Mouse (Mus musculus) regulatory T cell (primary cell): Measurements from ENCODE around the gene Gm15155.
"Not testable (repeated sequence)": the region's sequence is repeated elsewhere in the genome, so short reads cannot be mapped to it uniquely, and the experiment has no call there.

ENCODE experiments used
- in situ Hi-C: fragments of 300-600 bp; cut with MboI, MseI; formaldehyde crosslinking; loops from one replicate; pipeline ENCODE4 v1.15.1; 2025; ENCODE audit warnings: high pct_unique_total_duplicates

Gm15155 gene

DNA sequence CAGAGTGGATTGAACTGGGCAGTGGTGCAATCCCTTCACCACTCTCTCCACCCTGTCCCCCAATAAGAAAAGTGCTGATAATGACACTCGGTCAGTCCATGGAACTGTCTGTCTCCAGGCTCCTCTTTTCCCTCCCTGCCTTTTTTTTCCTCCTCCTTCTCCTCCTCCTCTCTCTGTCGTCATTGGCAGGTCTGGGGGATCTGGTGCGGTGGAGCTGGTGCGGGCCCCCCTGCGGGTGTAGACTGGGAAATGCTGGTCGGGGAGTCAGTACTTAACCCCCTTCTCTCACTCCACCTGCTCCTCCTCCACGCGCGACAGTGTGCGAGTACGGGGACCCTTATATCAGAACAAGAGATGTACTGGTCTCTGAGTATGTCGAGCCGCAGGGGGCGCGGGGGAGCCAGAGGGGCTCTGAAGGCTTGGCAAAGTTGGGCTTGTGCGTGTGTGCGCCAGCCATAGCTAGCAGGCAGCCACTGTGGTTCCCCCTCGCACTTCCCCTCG is at the start of gene Gm15155:
Gene Gm15155 (plus strand): TSS at position 401 of the 501 bp plus-strand sequence.
- in situ Hi-C loops = no loop called here

DNA sequence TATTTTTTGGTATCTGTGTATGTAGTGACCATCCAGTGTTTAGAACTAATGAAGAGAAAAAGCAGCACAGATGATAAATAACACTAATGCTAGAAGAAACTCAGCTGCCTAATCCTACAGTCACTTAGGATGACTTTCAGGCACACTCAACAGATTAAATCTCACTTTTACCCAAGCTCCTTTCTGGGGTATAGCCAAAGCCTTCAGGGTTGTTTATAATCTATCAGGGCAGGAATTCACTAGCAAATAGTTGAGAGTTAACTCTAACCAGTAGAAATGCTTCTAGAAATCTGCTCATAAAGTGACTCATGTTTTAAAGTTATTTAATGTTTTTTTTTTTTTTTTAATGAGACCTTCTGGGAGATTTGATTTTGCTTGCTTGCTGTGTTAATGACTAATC is 44.8 kb upstream of the Gm15155 start:
- in situ Hi-C loops = no loop called here

DNA sequence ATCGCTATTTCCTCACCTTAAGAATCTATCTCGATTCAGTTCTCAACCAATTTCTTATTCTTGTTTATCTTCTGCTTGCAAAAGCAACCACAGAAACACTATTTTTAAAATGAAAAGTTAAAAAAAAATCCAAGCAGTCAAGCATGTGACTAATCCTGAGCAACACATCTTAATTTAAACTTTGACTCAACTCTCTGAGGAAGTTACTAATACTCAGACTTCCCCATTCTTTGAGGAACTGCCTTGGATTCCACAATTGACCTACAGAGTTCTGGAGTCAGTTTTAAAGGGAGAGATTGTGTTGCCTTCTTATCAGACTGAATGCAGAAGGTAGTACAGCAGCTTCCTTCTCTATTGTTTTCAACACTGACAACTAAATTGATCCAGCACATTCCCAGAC is 40.0 kb upstream of the Gm15155 start:
- in situ Hi-C loops = no loop called here

DNA sequence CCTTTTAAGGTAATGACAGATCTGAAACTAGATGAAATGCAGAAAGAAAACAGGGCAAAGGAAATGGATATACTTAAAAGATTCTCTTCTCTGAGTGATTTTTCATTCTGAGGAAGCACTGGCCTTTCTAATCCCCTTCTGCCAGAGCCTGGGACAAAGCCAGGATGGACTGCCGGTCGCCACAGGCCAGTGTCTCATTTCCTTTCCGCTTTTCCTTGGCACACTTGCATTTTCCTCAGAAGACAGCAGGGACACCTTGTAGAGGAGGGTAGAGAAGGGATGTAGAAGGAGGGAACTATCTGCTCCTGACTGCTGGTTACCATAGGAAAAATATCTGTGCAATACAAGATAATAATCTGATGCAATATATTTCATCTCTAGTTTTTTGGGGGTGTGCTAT is 33.1 kb upstream of the Gm15155 start:
- in situ Hi-C loops = no loop called here

DNA sequence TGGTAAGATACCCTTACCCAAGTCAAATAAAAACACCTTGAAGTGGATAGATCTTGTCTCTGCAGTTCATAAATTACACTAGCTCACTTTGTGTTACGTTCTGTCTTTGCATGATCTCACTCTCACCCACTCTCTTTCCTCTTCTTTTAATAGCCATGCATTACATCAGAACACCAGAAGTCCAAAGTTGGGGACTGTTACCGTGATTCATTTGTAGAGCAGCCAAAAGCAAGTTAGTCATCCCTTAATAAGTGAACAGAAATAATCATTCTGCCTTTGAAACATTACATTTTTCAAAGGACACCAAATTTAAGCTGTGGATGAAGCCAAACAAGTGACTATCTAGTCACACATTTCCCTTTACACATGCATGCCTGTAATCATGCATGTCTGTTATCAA is 32.1 kb upstream of the Gm15155 start:
- in situ Hi-C loops = no loop called here

DNA sequence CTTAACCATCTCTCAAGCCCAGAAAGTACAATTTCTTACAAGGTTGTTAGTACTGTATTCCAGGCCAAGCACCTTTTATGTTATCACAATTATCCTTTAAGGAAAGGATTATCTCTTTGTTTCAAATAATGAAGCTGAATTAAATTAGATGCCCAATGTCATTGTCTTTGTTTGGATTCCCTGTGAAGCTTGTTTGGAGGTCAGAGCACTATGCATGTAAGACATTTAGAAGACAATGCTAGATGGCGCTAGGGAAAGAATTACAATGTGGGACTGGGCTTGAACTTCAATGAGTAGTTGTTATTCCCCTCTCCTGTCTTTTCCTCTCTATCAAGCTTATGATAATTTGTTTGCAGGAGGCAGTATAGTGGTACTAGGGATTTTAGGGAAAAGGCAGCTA is 29.9 kb upstream of the Gm15155 start:
- in situ Hi-C loops = no loop called here

DNA sequence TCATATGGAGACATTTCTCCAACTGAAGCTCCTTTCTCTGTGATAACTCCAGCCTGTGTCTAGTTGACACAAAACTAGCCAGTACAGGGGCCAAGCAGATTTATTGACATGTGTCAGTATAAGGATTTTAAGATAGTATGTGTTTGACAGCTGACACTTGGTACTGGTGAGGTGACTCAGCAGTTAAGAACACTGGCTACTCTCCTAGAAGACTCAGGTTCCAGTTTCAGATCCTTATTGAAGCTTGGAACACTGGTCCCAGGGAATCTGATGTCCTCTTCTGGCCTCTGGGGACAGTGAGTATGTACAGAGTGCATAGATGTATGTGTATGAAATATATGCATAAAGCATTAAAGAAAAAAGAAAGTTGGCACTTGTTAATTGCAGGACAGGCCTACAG is 28.2 kb upstream of the Gm15155 start:
- in situ Hi-C loops = no loop called here

DNA sequence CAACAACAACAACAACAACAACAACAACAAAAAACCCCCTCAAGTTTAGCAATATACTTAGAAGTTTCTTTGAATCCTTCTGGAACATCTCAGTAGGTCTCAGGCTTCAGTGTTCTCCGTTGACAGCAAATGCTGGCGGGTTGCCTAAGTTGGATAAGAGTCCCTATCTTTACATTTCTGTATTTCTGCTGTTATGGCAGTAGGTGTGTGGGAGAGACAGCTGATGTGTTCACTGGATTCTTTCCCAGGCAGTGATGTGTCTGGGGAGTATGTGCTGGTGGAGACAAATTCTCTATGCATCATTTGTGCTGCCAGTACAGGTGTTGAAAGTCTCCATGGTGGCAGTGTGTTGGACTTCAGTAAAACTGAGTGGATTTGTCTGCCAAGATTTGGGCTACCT is 23.3 kb upstream of the Gm15155 start:
- in situ Hi-C loops = no loop called here

DNA sequence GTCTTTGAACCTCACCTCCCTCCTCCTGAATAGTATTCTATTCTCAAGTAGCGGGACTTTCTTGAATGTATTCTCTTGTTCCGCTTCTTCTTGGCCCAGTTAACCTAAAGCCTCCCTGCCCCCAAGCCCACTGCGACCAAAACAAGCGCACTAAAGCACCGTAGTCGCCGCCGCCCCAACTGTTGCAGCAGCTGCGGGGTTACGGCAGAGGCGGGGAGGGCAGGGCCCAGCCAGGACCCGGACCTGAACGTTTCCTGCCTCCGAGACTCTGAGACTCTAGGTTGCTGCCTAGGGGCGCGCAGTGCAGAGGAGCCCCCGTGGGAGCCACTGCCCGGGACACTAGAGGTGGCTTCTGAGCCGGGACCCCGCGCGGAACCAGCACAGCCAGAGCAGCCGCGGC is 2.0 kb upstream of the Gm15155 start:
- in situ Hi-C loops = no loop called here

DNA sequence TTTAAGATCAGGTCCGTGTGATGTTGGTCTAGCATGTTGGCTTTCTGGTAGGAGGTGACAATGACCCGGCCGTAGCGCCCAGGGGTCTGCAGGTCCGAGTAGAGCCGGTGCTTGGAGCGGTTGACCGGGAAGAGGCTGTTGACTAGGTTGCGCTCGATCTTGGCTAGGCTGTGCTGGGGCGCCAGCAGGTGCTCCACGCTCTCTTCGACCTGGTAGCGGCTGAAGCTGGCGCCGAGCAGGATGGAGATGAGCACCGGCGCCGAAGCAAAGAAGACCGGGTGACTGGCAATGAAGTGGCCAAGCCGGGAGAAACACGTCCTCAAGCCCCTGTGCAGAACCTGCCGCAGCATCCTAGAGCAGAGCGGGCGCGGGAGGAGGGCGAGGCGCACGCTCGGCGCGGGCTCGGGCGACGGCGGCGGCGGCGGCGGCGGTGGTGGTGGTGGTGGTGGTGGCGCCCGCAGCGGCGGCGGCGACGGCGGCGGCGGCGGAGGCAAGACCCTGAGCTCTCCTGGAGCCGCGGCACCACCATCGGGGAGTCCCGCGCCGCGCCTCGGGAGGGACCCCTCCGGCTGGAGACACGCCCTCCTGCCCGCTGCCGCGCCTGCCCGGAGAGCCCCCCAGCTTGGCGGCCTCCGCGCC is 1.5 kb upstream of the Gm15155 start:
- in situ Hi-C loops = no loop called here

DNA sequence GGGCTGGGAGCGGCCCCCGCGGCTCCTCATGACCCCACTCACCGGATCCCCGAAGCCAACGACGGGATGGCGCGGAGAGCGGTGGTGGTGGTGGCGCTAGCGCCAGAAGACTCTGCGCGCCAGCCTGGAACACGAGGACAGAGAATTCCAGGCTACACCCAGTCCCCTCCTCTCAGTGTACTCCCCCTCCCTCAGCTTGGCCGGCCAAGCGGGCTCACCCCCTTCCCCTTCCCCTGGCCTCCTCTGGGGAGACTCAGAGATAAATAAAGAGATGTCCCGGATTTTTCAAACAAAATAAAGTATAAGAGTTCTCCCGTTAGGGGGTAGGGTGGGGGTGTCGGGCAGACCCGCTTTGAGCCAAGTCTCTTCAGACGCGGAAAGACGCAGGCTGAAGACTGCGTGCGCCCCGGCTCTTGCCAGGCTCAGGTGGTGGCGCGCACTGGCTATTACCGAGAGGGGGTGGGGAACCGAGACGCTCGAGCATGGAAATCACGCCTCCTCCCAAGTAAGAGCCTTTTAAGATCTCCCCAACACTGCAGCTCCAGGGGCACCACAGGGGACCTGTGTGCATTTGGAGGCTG is 750 bp upstream of the Gm15155 start, which contains the start of gene Ptchd1:
Gene Ptchd1 (minus strand): TSS at position 114 of the 581 bp plus-strand sequence.
- in situ Hi-C loops = no loop called here

DNA sequence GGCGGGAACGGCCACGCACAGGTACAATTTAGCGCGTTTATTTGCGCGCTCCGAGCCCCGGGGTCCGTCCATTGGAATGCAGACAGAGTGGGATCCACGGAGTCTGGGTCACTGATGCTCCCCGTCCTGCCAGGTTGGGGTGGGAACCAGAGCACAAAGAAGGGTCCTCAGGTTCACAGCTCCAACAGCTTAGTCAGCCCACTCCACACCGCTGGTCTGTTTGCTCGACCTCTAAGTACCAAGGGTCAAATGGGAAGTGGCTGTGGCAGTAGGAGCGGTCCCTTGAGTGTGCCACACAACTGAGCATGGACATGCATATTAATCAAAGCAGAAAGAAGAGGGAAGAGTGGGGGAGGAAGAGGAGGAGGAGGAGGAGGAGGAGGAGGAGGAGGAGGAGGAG is 354 bp downstream of the Gm15155 start:
- in situ Hi-C loops = loop anchor here (25.0 kb wide), 1 partner anchor 1662 kb away; no protein-coding TSS in a partner anchor

DNA sequence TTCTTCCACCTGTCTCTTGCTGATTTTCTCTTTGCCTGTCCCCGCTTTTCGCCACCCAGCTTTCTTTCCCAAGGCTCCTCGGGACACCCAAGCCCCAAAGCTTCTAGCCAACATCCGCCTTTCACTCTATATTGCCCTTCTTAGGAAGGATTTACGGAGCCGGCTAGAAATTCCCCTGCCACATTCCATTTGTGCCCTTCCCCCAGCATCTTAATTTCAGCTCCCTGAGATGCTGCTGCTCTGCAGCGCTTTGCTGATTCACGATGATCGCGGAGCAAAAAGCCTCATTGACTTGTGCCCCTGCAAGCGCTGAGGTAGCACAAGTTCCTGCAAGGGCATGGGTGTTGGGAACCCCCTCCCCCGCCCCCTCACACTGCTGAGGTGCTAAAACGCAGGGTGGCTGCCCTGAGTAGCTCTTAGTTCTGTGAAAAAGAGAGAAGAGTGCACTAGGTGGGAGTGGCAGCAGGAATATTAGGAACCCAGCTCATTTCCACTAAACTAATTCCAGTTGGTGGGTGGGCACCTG is 1.2 kb downstream of the Gm15155 start:
- in situ Hi-C loops = loop anchor here (25.0 kb wide), 1 partner anchor 1662 kb away; no protein-coding TSS in a partner anchor

DNA sequence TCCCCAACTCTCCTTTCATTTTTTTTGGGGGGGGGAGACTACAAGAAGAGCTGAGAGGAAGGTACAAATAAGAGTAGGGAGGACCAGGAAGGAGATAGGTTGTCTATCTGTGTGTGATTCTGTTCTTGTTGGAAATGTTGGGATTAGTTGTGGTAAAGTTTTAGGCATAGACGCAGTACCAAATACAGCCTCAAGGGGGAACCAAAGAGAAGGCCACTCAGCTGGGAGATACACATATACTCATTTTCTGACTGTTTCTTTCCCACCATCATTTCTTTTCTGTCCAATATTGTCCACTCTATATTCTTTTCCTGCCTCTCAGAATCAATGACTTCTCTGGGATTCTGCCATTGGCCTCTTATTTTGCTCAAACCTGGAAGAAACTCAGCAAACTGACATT is 19.4 kb downstream of the Gm15155 start:
- in situ Hi-C loops = loop anchor here (25.0 kb wide), 1 partner anchor 1643 kb away; no protein-coding TSS in a partner anchor

DNA sequence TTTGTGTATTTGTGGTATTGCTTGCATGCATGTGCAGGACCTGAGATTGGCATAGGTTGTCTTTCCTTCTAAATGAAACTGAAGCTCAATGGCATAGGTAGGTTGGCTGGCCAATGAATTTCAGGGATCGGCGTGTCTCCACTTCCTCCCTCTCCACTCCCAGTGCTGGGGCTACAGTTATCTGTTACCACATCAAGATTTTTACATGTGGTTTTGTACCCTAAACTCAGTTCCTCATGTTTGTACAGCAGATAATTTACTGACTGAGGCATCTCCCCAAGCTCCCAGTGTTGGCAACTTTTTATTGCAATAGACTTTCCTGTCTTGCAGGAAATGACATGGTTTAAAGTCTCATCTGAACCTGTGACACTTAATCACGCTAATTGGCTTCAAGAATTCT is 21.4 kb downstream of the Gm15155 start:
- in situ Hi-C loops = loop anchor here (25.0 kb wide), 1 partner anchor 1641 kb away; no protein-coding TSS in a partner anchor

DNA sequence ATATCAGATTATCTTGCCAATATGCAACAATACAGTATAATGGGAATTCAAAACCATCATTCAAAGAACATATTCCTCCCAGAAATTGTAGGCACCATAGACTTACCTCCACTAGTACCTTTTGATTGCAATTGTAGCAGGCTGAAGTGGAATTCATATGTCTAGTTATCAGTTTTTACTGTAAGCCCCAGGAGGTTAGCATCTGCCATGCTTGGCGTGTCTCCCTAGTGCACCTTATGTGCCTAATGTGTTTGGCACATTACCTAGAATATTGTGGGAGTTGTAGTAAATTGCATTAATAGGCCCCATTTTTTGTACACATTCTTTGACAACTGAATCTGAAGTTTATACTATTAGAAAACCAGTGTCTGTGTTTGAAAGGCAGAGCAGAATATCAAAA is 33.4 kb downstream of the Gm15155 start:
- in situ Hi-C loops = no loop called here

DNA sequence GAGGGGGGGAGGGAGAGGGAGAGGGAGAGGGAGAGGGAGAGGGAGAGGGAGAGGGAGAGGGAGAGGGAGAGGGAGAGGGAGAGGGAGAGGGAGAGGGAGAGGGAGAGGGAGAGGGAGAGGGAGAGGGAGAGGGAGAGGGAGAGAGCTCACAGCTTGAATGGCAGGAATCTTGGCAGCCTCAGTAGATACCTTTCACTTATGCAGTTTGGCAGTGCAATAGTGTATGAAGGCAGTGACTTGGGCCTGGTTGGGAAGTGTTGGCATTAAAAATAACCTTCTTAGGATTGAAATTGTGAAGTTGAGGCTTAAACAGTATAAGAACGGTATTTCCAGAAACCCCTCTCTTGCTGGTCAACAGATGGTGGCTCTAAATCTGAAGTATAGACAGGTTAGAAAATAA is 65.9 kb downstream of the Gm15155 start:
- in situ Hi-C loops = not testable (repeated sequence)

DNA sequence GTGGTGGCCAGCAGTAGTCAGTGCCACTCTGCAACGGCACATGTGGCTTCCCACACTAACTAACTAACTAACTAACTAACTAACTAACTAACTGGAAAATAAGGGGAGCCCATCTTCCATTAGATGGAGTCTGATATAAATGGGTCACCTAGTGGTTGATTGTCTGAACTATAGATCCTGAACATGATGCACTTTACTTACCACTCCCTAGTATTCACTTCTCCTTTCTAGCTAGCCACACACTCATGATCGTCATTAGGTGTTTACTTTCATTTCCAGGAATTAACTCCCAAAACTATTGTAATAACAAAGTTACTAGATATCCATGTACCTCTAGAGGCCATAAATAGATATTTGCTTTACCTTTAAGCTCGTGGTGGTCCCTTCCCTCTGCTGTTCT is 99.6 kb downstream of the Gm15155 start:
- in situ Hi-C loops = no loop called here

DNA sequence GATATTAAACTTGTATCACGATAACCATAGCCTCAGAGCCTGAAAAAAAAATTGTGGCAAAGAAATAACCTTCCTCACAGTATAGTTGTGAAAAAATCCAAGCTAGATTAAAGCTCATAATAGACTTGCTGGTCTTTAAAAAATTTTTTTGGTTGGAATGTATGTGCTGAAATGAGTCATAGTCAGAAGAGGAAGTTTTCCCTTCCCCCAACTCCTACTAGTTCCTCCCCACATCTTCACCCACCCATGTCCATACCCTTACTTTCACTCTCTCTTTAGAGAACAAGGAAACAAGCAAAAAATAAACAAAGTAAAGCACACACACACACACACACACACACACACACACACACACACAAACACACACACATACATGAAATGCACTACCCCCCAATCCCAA is 103.8 kb downstream of the Gm15155 start:
- in situ Hi-C loops = no loop called here

DNA sequence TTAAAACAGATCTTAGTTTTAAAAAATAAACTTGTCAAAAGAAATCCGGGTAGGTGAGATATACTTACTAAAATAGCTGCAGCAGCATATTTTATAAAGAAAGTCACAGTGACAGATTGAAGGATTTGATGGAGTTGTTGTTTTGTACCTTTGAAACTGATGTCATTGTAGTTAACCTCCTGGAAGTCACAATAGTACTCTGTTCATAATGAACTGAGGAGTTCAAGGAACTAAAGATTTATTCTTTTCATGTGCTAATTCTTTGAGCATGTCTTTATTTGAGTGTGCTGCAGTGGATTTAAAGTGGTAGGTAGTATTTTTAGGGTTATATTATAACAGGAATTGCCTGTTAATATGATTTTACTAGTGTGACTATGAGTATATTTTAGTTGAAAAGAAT is 263.6 kb downstream of the Gm15155 start:
- in situ Hi-C loops = no loop called here

DNA sequence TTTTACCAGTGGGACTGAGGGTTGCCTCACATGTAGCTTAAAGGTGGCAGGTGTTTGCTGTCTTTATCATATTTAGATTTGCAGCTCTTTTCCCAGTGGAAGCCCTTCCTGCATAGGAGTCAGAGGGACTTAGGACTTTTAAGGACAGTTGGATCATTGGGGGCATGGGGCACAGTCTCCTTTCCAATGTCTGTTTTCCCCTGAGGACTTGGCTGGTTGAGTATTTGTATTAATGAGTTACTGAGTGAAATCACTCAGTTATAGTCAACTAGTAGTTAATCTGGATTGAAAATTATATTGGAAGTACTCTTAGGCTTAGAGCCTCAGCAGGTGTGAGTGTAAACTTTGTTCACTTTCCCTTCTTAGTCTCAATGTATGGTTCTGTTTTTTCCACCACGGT is 275.5 kb downstream of the Gm15155 start:
- in situ Hi-C loops = loop anchor here (10.0 kb wide), 1 partner anchor 665 kb away; no protein-coding TSS in a partner anchor

DNA sequence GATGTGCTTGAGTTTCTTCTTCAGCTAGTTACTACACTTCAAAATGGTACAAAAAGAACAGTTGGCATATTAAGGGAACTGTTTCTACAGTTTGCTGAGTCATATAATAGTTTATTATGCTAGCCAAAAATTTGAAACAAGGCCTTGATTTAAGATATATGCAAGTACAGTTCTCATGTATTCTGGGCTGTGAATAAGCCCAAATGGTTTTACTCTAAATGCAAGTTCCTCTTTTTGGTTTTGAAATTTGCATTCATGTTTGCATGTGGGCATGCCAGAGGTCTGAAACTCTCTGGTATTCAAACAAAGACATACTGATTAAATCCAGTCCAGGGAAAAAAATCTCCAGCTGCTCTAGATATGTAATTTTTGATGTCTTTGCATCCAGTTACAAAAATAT is 277.2 kb downstream of the Gm15155 start:
- in situ Hi-C loops = loop anchor here (10.0 kb wide), 1 partner anchor 667 kb away; no protein-coding TSS in a partner anchor

DNA sequence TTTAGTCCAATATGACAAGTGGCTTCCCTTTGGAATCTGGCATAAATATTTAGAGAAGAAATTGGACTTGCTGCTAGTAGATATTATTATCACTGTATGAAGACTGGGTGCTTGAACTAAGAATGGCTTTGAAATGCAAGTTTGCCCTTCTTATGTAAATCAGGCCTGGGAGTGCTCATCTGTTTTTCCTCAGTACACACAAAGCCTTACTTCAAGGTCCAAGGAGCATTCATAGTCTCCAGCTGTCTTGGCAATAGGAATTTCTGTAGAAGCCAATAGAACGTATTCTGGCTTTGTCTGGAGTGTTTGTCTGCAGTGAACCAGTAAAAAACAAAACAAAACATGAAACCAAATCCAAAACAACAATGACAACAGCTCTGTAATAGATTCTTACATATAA is 278.6 kb downstream of the Gm15155 start:
- in situ Hi-C loops = loop anchor here (10.0 kb wide), 1 partner anchor 668 kb away; no protein-coding TSS in a partner anchor
